Mouse (Mus musculus) left cerebral cortex, adult 8-10 months (tissue): ENCODE data around the gene Taf1a. TPM values are rescaled to one million over a fixed set of nuclear protein-coding genes. Genes with fewer than 3 reads are reported as not detected.

Source experiments
- DNase-seq, 2 experiments: peaks; one replicate each; pipeline ENCODE4 v3.0.0; 2022; ENCODE audit warnings: low spot score in 2 of 2
- total RNA-seq, 4 experiments: library from RNA; stranded (reverse); gene quantifications; 2 replicates each; pipeline ENCODE4 v1.2.4; 2022

Taf1a gene
- total RNA-seq, 4 experiments from 2014 or later, result 15.0 to 21.5 (median 16.7) TPM

GRCm38 (mm10) chr1:183403396-183403795 lies 14.6 kb downstream of the Taf1a start:
- DNase-seq, result no peak

GRCm38 (mm10) chr1:183414081-183414727 lies 25.4 kb downstream of the Taf1a start:
- DNase-seq, result no peak

GRCm38 (mm10) chr1:183417873-183418272 lies 29.1 kb downstream of the Taf1a start, which contains the start of gene Hhipl2:
Gene Hhipl2 (plus strand): TSS chr1:183418215.
- no peak for DNase-seq

- DNase-seq, result no peak
Observed at GRCm38 (mm10) chr1:183419741-183420140, 31.0 kb downstream of the Taf1a start.

- DNase-seq, result no peak
Observed at GRCm38 (mm10) chr1:183420296-183420695, 31.5 kb downstream of the Taf1a start.

GRCm38 (mm10) chr1:183424100-183424499 lies 35.3 kb downstream of the Taf1a start:
- no peak for DNase-seq

GRCm38 (mm10) chr1:183434918-183435317 lies 46.1 kb downstream of the Taf1a start:
- no peak for DNase-seq

- DNase-seq, result peak; percentile 38 to 40
Observed at GRCm38 (mm10) chr1:183439036-183439435, 50.3 kb downstream of the Taf1a start.

- peak; percentile 37 to 72 for DNase-seq
Observed at GRCm38 (mm10) chr1:183442015-183442774, 53.4 kb downstream of the Taf1a start.

GRCm38 (mm10) chr1:183453066-183453465 lies 64.3 kb downstream of the Taf1a start:
- no peak for DNase-seq

Other genes with a start within 250 kb of the Taf1a start
- gene Disp1, start 167.5 kb upstream of the Taf1a start, total RNA-seq, result 1 to 10 TPM; 6.9 to 8.5 (median 7.4) TPM
- gene Aida, start 92.4 kb upstream of the Taf1a start, total RNA-seq, result 10 to 100 TPM; 53.4 to 57.2 (median 55.8) TPM
- gene Brox, start 91.7 kb upstream of the Taf1a start, total RNA-seq, result 10 to 100 TPM; 54.5 to 60.1 (median 57.4) TPM
- gene Mia3, start 19.4 kb upstream of the Taf1a start, total RNA-seq, result 100 to 1,000 TPM; 208 to 241 (median 233) TPM
- under 1 TPM in 1 of 4 experiments, not detected in 3; 0.15 TPM for gene Hhipl2, start 29.2 kb downstream of the Taf1a start, total RNA-seq